8 mouse cellular contexts compared by ENCODE assay signal in genomic region chr8:121334495-121335424, GRCm38 (mm10).
DNase-seq lines count a peak whose midpoint lies in the region; ATAC-seq lines count a peak whose summit lies in the region.

No protein-coding gene starts in this region.

- peak; percentile 62 for ATAC-seq in heart, embryonic 14.5 days (ENCODE audit: insufficient number of reproducible peaks, insufficient read depth, low FRiP score, low read depth)
- peak; percentile 50 for ATAC-seq in kidney, embryonic 15.5 days (replicated peaks; ENCODE audit: low FRiP score)
- peak; percentile 59; the same call in 1 of the 2 replicates for ATAC-seq in neural tube, embryonic 15.5 days (ENCODE audit: low FRiP score)

- H3K4me2 ChIP-seq in heart, embryonic 14.5 days (ENCODE audit: low read length): peak overlapping the region; percentile 4; the same call in 1 of the 2 replicates
- H3K4me2 ChIP-seq in kidney, embryonic 15.5 days: no peak overlapping the region
- H3K4me2 ChIP-seq in neural tube, embryonic 15.5 days: no peak overlapping the region

- H3K9ac ChIP-seq in heart, embryonic 14.5 days (ENCODE audit: low read length): peak overlapping the region; percentile 47
- peak overlapping the region; percentile 23; the same call in 1 of the 2 replicates for H3K9ac ChIP-seq in kidney, embryonic 15.5 days
- H3K9ac ChIP-seq in neural tube, embryonic 15.5 days (replicated peaks): no peak overlapping the region

- no peaks in the 10 kb centered on the region for H3K36me3 ChIP-seq in heart, embryonic 14.5 days (ENCODE audit: control insufficient read depth, insufficient read depth, low read length)
- no peaks in the 10 kb centered on the region for H3K36me3 ChIP-seq in kidney, embryonic 15.5 days
- H3K36me3 ChIP-seq in neural tube, embryonic 15.5 days: no peaks in the 10 kb centered on the region

- H3K27ac ChIP-seq in heart, embryonic 14.5 days (replicated peaks in 1 of 2; ENCODE audit: control insufficient read depth in 1 of 2, insufficient read depth in 1 of 2, low read depth in 2 of 2, low read length in 2 of 2): peak overlapping the region; percentile 63 to 68
- H3K27ac ChIP-seq in kidney, embryonic 15.5 days: peak overlapping the region; percentile 84
- peak overlapping the region; percentile 51 for H3K27ac ChIP-seq in neural tube, embryonic 15.5 days (replicated peaks)

- 34% methylated on average over 33 of the region's 33 CpGs for WGBS in heart, embryonic 14.5 days
- 26% methylated on average over 33 of the region's 33 CpGs for WGBS in kidney, embryonic 15.5 days
- whole genome bisulfite sequencing in neural tube, embryonic 15.5 days: 39% methylated on average over 33 of the region's 33 CpGs

- H3K4me1 ChIP-seq in heart, embryonic 14.5 days (ENCODE audit: control insufficient read depth in 2 of 2, insufficient read depth in 2 of 2, low read length in 2 of 2): peaks cover 23 to 27% of the 10 kb centered on the region in 2 experiments
- H3K4me1 ChIP-seq in kidney, embryonic 15.5 days: peaks cover 36% of the 10 kb centered on the region
- peaks cover 14% of the 10 kb centered on the region for H3K4me1 ChIP-seq in neural tube, embryonic 15.5 days

- H3K27me3 ChIP-seq in heart, embryonic 14.5 days (ENCODE audit: control insufficient read depth, insufficient read depth, low read length): no peaks in the 10 kb centered on the region
- 0 out of 2 replicates have a peak, but pooled peaks cover 3% of the 10 kb centered on the region for H3K27me3 ChIP-seq in kidney, embryonic 15.5 days
- no peaks in the 10 kb centered on the region for H3K27me3 ChIP-seq in neural tube, embryonic 15.5 days (replicated peaks)

- no peak overlapping the region for H3K4me3 ChIP-seq in heart, embryonic 14.5 days (ENCODE audit: control insufficient read depth in 1 of 2, insufficient read depth in 1 of 2, low read depth in 1 of 2, low read length in 2 of 2)
- no peak overlapping the region for H3K4me3 ChIP-seq in kidney, embryonic 15.5 days (replicated peaks)
- no peak overlapping the region for H3K4me3 ChIP-seq in neural tube, embryonic 15.5 days (replicated peaks)

- DNase-seq in urinary bladder, postnatal 14 days (ENCODE audit: low spot score): peak; percentile 14
- DNase-seq in urinary bladder, adult 2 months (ENCODE audit: low spot score): no peak
- DNase-seq in thymus, adult 18-20 months: no peak
- no peak for DNase-seq in layer of hippocampus, adult 9-10 months (ENCODE audit: low spot score)
- DNase-seq in right cerebral cortex, postnatal 36 days (ENCODE audit: low spot score in 2 of 2): no peak

- peaks cover 3% of the 10 kb centered on the region; the same call in 1 of the 2 replicates for H3K9me3 ChIP-seq in heart, embryonic 14.5 days (ENCODE audit: control insufficient read depth, low read length)
- H3K9me3 ChIP-seq in kidney, embryonic 15.5 days (replicated peaks): no peaks in the 10 kb centered on the region
- no peaks in the 10 kb centered on the region for H3K9me3 ChIP-seq in neural tube, embryonic 15.5 days (replicated peaks)
